Mouse (Mus musculus) forebrain, embryonic 13.5 days (tissue): ENCODE measurements at regions not wholly inside any gene's neighbourhood (a gene's known extent, or its start where the extent isn't known, plus 50 kb on each side); places are given as distances from the start of the nearest gene placed in this dataset.

Experiments
- ATAC-seq: fragments of 200-750 bp; cut with Nextera tagmentation; 2 replicates; pipeline ENCODE4 v1.8.0; 2017
- H3K27ac ChIP-seq: fragments of 300-500 bp; sonication (generic); 2 replicates; pipeline ENCODE4 v1.5.1; 2015; ENCODE audit warnings: inconsistent platforms, mild to moderate bottlenecking, moderate library complexity
- H3K27me3 ChIP-seq: fragments of 300-500 bp; sonication (generic); 2 replicates; pipeline ENCODE4 v1.6.1; 2015; ENCODE audit warnings: mild to moderate bottlenecking, inconsistent platforms
- H3K36me3 ChIP-seq: fragments of 300-500 bp; sonication (generic); 2 replicates; pipeline ENCODE4 v1.6.1; 2015; ENCODE audit warnings: mild to moderate bottlenecking, inconsistent platforms; ENCODE audit not compliant: poor library complexity, severe bottlenecking
- H3K4me1 ChIP-seq: fragments of 300-500 bp; sonication (generic); 2 replicates; pipeline ENCODE4 v1.6.1; 2015; ENCODE audit warnings: inconsistent platforms
- H3K4me2 ChIP-seq: fragments of 300-500 bp; sonication (generic); 2 replicates; pipeline ENCODE4 v1.6.1; 2015; ENCODE audit warnings: inconsistent platforms, mild to moderate bottlenecking, moderate library complexity
- H3K4me3 ChIP-seq: fragments of 300-500 bp; sonication (generic); 2 replicates; pipeline ENCODE4 v1.5.1; 2015; ENCODE audit warnings: mild to moderate bottlenecking, inconsistent platforms
- H3K9ac ChIP-seq: fragments of 300-500 bp; sonication (generic); 2 replicates; pipeline ENCODE4 v1.6.1; 2015; ENCODE audit warnings: mild to moderate bottlenecking, inconsistent platforms
- H3K9me3 ChIP-seq: fragments of 300-500 bp; sonication (generic); replicated peaks from 2 replicates; pipeline ENCODE4 v1.6.1; 2016; ENCODE audit warnings: inconsistent platforms
- WGBS: fragments of 180-500 bp; shearing (Covaris S2); methylation state at CpG from one replicate; pipeline ENCODE4 v1.1.7; 2015; 5-methylcytosine and 5-hydroxymethylcytosine counted together

DNA sequence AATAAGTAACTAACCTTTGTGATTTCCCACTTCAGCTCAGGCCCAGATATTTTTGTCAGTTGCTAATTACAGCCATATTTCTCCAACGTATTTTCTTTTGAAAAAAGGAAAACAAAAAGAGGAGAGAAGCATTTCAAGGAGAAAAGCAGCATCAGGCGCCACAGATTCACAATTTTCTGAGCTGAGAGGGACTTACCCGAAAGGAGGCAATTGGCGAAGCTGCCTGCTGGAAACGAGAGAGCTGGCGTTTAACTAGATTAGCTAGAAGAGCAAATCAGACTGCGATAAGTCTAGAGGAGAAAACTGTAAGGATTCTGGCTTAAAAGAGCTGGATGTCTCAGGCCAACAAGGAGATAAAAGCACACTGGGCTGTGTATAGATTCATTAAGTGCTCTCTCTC, 937.7 kb upstream of the Zeb2 start:
- ATAC-seq, result no peak

DNA sequence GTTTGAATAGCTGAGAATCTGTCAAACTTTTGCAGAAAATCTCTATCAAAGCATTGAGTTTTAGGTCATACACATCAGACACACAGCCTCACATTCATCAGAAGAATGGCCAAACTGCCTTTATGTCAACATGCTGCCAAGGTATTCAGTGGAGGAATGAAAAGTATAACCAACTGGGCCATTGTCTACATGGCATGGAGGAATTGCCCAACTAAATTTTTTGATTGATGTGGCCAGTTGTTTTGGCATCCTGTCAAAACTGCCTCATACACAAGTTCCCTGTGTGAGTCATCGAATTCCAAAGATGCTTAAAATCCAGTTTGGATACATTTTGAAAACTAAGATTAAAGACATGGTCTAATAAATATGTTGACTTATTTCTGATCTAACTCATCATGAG, 904.7 kb upstream of the Zeb2 start:
- Histone ChIP-seq H3K4me3 (no peak overlapping the region), H3K27me3 (no peaks in the 10 kb centered on the region), H3K4me2 (no peak overlapping the region), H3K9ac (no peak overlapping the region), H3K27ac (no peak overlapping the region), H3K36me3 (no peaks in the 10 kb centered on the region), H3K4me1 (no peaks in the 10 kb centered on the region), H3K9me3 (no peaks in the 10 kb centered on the region)
- ATAC-seq, result no peak
- WGBS, result 89% methylated on average over 1 of the region's 1 CpGs

More for the DNA sequence above, 937.7 kb upstream of the Zeb2 start:
- 0 out of 2 replicates have a peak, but pooled peaks cover 4% of the 10 kb centered on the region for H3K4me1 ChIP-seq
- H3K4me2 ChIP-seq, result no peak overlapping the region
- H3K9me3 ChIP-seq, result no peaks in the 10 kb centered on the region
- WGBS, result 37% methylated on average over 7 of the region's 7 CpGs
- no peak overlapping the region for H3K4me3 ChIP-seq
- H3K27me3 ChIP-seq, result no peaks in the 10 kb centered on the region
- no peak overlapping the region for H3K27ac ChIP-seq
- no peaks in the 10 kb centered on the region for H3K36me3 ChIP-seq
- H3K9ac ChIP-seq, result no peak overlapping the region

DNA sequence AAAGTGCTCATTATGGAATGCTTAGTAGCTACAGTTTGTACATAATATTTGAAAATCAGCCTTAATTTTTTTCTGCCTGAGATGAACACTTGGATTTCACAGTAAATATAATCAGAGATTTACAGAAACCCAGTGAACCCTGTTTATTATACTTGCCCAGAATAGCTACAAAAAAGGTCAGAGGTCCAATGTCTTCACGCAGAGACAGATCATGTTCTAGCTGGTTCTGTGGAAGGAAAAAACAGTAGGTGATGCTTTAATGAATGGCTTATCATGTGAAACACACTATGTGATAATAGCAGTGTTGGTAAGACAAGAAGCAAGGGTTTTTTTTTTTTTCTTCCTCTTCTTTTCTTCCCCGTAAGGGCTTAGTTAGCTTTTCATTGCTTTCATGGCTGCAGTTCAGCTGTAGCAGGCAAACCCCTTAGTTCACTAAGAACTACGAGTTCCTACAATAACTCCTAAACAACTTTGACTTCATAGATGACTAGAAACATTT, 896.6 kb upstream of the Zeb2 start:
- H3K9ac ChIP-seq, result no peak overlapping the region
- no peak overlapping the region for H3K27ac ChIP-seq
- H3K9me3 ChIP-seq, result no peaks in the 10 kb centered on the region
- ATAC-seq, result peak; percentile 36; the same call in 1 of the 2 replicates
- no peak overlapping the region for H3K4me2 ChIP-seq
- no peaks in the 10 kb centered on the region for H3K4me1 ChIP-seq
- no peaks in the 10 kb centered on the region for H3K27me3 ChIP-seq
- no peak overlapping the region for H3K4me3 ChIP-seq
- 57% methylated on average over 3 of the region's 3 CpGs for WGBS
- no peaks in the 10 kb centered on the region for H3K36me3 ChIP-seq

DNA sequence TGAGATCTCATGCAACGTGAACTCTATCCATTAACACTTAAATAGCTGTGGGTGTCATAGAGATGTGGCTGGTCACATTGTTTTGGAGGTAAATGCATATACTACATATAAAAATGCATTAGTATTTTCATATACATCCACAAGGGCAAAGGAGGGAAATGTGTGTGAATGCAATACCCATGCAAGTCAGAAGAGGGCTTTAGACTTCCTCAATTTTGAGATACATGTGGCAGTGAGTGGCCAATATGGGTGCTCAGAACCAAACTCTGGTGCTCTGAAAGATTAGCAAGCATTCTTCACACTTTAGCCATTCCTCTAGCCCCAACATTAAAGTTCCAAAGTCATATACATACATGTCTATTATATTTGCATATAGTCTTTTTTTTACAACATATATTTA, 895.5 kb upstream of the Zeb2 start:
- no peaks in the 10 kb centered on the region for H3K27me3 ChIP-seq
- 94% methylated on average over 1 of the region's 1 CpGs for WGBS
- no peak overlapping the region for H3K9ac ChIP-seq
- H3K9me3 ChIP-seq, result no peaks in the 10 kb centered on the region
- no peak for ATAC-seq
- H3K27ac ChIP-seq, result no peak overlapping the region
- no peak overlapping the region for H3K4me2 ChIP-seq
- no peaks in the 10 kb centered on the region for H3K36me3 ChIP-seq
- H3K4me1 ChIP-seq, result no peaks in the 10 kb centered on the region
- no peak overlapping the region for H3K4me3 ChIP-seq

DNA sequence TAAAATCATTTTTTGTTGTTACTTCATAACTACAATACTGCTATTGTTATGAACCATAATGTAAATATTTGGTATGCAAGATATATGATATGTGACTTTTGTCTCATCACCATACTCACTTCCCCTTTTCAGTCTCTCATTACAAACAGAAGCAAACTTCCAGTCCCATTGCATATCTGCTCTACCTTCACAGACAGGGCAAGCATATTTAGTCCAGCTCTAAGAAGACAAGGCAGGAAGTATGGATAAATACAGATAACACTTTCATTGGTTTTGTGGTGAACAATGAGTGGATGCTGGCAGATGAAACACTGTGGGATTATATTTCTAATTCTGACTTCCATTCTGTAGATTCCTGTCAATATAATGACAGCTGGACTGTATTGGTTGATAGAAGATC, 858.0 kb upstream of the Zeb2 start:
- Histone ChIP-seq H3K9me3 (no peaks in the 10 kb centered on the region), H3K4me2 (no peak overlapping the region), H3K36me3 (no peaks in the 10 kb centered on the region), H3K27ac (no peak overlapping the region), H3K4me1 (no peaks in the 10 kb centered on the region), H3K9ac (no peak overlapping the region), H3K27me3 (no peaks in the 10 kb centered on the region), H3K4me3 (no peak overlapping the region)
- ATAC-seq, result no peak

DNA sequence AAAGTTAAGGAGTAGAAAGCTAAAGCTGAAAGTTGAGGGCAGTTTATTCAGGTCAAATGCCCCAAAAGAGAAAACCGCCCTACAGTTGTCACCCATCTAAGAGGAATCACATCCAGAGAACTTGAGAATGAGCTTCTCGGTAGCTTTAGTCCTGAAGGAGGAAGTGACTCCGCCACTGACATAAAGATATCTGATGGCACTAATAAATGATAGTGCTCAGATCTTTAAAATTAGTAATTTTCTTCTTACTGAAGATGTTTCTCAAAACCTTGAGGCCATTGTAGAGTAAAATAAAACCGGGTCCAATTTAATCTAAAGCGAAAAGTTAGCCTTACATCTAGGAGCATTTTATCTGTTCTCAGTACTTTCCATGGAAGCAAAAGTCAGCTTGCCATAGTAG, 851.4 kb upstream of the Zeb2 start:
- Histone ChIP-seq H3K36me3 (no peaks in the 10 kb centered on the region), H3K9ac (no peak overlapping the region), H3K4me1 (no peaks in the 10 kb centered on the region), H3K9me3 (no peaks in the 10 kb centered on the region), H3K4me2 (no peak overlapping the region), H3K4me3 (no peak overlapping the region), H3K27ac (no peak overlapping the region), H3K27me3 (no peaks in the 10 kb centered on the region)
- 89% methylated on average over 5 of the region's 5 CpGs for WGBS
- no peak for ATAC-seq

DNA sequence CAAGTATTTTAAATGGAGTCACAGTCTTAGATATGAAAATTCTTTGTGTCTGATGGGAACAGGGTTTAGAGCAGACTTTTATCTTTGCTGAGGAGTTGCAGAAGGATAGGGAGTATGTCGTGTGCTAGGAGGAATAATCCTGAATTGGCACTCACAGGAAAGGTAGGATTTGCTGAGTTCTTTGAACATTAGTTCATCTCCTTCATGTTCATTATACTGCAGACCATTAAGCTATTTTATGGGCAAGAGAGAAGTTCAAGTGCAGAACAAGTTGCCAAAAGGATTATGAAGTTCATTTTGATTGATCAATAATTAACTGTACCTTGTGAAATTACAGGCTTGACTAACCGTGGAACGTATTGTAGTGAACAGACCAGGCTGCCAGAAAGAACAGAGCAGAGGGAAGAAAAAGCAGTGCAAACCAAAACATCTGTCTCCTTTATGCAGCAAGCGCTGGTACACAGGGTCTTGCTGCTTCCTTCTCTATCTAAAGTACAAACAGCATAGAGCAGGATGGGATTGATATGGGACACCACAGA, 839.7 kb upstream of the Zeb2 start:
- no peak for ATAC-seq

DNA sequence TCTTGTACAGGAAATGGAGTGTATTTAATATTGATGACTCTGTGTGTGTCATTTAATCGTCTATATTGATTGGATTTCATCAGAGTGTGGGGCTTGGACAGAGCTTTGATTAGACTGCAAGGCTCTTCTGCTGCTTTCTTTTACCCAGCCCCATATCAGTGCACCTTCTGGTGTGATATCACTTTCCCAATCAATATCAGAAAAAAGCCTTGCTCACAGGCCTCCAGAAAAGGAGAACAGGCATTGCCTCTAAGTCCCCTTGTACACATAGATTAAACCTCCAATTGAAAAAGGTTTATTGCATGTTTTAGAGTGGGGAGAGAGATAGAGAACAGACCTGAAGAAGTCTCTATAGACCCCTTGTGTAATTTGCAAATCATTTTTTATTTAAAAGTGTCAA, 831.6 kb upstream of the Zeb2 start:
- no peaks in the 10 kb centered on the region for H3K27me3 ChIP-seq
- no peaks in the 10 kb centered on the region for H3K9me3 ChIP-seq
- no peak for ATAC-seq
- H3K4me2 ChIP-seq, result no peak overlapping the region
- no peak overlapping the region for H3K27ac ChIP-seq
- H3K4me1 ChIP-seq, result no peaks in the 10 kb centered on the region
- H3K36me3 ChIP-seq, result no peaks in the 10 kb centered on the region
- 94% methylated on average over 1 of the region's 1 CpGs for WGBS
- H3K9ac ChIP-seq, result no peak overlapping the region
- no peak overlapping the region for H3K4me3 ChIP-seq

More for the DNA sequence above, 839.7 kb upstream of the Zeb2 start:
- no peak overlapping the region for H3K27ac ChIP-seq
- WGBS, result 71% methylated on average over 4 of the region's 4 CpGs
- no peaks in the 10 kb centered on the region for H3K36me3 ChIP-seq
- H3K9me3 ChIP-seq, result no peaks in the 10 kb centered on the region
- no peak overlapping the region for H3K9ac ChIP-seq
- no peak overlapping the region for H3K4me2 ChIP-seq
- H3K4me1 ChIP-seq, result no peaks in the 10 kb centered on the region
- no peak overlapping the region for H3K4me3 ChIP-seq
- H3K27me3 ChIP-seq, result no peaks in the 10 kb centered on the region

DNA sequence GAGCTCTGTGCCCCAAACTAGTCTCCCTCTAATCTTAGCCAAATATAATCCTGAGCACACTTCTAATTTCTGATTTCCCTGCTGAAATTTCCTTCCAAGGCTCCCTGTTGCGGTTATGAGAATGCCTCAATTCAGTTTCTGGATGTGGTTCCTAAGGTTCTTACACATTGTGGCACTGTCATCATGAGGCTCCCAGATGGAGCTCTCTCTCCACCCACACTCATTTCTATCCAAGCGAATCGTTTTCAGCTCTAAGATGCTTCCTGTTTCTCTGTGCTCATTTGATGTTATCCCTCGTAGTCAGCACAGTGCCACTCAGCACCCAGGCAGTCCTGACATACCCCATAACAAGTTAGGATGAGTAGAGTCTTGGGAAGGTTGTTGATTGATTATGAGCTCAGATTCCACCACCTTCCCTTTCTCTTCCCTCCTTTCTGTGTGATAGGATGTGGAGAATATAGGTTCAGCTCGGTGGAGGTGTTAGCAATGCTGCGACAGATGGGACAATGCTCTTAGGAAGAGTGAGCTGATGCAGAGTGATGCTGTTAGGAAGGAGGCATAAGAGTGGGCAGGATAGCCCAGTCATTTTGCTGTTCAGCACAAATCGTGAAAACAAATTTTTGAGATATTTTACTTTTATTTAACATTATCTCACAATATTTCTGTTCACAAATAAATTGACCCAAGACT, 808.7 kb upstream of the Zeb2 start:
- Histone ChIP-seq H3K9ac (no peak overlapping the region), H3K27ac (no peak overlapping the region), H3K27me3 (no peaks in the 10 kb centered on the region)

DNA sequence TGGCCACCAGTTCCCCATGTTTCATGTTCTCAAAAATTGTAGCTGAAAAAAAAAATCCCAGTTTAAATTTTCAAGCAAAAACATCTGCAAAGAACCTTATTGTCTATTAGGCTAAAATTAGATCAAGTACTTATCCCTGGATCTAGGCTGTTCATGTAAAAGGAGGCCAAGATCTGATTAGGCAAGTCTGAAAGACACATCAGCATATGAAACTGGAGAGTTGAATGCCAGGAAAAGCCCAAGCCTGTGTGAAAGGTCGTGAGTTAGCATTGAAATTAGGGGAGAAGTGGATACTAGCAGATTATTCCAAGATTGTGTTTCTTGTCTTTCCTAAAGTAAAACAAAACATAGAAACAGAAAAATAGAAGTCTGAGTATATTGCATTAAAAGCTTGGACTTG, 791.7 kb upstream of the Zeb2 start:
- WGBS, result 44% methylated on average over 1 of the region's 1 CpGs
- H3K27ac ChIP-seq, result no peak overlapping the region
- H3K4me1 ChIP-seq, result no peaks in the 10 kb centered on the region
- ATAC-seq, result no peak
- H3K9me3 ChIP-seq, result no peaks in the 10 kb centered on the region
- H3K4me3 ChIP-seq, result no peak overlapping the region
- no peaks in the 10 kb centered on the region for H3K36me3 ChIP-seq
- no peak overlapping the region for H3K4me2 ChIP-seq
- no peaks in the 10 kb centered on the region for H3K27me3 ChIP-seq
- H3K9ac ChIP-seq, result no peak overlapping the region

More for the DNA sequence above, 808.7 kb upstream of the Zeb2 start:
- no peak overlapping the region for H3K4me3 ChIP-seq
- H3K36me3 ChIP-seq, result no peaks in the 10 kb centered on the region
- 85% methylated on average over 7 of the region's 7 CpGs for WGBS
- no peak overlapping the region for H3K4me2 ChIP-seq
- ATAC-seq, result no peak
- H3K9me3 ChIP-seq, result no peaks in the 10 kb centered on the region
- no peaks in the 10 kb centered on the region for H3K4me1 ChIP-seq

DNA sequence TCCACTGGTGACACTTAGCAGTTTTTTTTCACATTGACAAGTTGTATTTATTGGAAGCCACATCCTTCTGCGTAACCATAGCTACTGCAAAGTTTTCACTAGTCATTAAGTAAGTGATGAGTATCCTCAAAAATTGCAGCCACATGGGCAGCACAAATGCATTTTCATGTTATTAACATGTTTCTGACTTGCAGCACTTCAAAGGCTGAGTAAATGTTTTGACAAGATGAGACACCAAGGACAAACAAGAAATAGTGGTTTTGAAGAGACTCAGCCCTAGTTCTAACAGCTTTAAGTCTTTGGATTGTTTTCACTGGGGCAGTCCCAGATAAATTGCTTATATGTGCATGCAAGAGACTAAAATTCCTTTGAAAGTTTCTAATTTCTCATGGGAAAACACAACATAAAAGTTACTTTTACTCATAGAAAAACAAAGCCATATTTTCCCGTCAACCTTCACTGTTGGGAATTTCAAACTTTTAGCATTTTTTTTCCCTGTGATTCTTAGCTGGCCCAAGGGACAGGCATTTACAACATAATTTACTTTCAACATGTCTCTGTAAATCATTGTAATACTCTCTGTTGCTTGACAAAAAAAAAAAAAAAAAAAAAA, 787.5 kb upstream of the Zeb2 start:
- no peak for ATAC-seq
- 81% methylated on average over 2 of the region's 2 CpGs for WGBS
- no peaks in the 10 kb centered on the region for H3K4me1 ChIP-seq

DNA sequence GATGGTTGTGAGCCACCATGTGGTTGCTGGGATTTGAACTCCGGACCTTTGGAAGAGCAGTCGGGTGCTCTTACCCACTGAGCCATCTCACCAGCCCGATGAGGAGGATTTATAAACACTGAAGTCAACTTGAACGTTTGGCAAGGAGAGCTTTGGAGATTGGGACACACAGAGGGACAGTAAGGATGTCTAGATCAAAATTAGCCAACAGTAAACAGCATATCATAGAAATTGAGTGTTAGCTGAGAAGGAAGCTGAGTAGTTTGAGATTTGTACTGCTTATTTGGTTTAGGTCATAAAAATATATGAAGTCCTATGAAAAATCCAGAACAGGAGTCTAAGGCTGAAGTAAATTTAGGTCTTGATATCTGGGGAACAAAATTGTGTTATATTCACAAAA, 786.9 kb upstream of the Zeb2 start:
- H3K4me3 ChIP-seq, result no peak overlapping the region
- no peak overlapping the region for H3K27ac ChIP-seq
- 91% methylated on average over 4 of the region's 4 CpGs for WGBS
- no peaks in the 10 kb centered on the region for H3K27me3 ChIP-seq
- H3K9ac ChIP-seq, result no peak overlapping the region
- H3K9me3 ChIP-seq, result no peaks in the 10 kb centered on the region; the same call in 1 of the 2 replicates
- no peak overlapping the region for H3K4me2 ChIP-seq
- no peaks in the 10 kb centered on the region for H3K36me3 ChIP-seq
- H3K4me1 ChIP-seq, result no peaks in the 10 kb centered on the region
- ATAC-seq, result no peak

More for the DNA sequence above, 787.5 kb upstream of the Zeb2 start:
- no peak overlapping the region for H3K4me3 ChIP-seq
- no peak overlapping the region for H3K27ac ChIP-seq
- no peaks in the 10 kb centered on the region for H3K36me3 ChIP-seq
- no peak overlapping the region for H3K4me2 ChIP-seq
- no peaks in the 10 kb centered on the region for H3K27me3 ChIP-seq
- H3K9ac ChIP-seq, result no peak overlapping the region
- no peaks in the 10 kb centered on the region; the same call in 1 of the 2 replicates for H3K9me3 ChIP-seq
